ENCODE assay signal across 8 mouse cellular contexts in the genomic region with DNA sequence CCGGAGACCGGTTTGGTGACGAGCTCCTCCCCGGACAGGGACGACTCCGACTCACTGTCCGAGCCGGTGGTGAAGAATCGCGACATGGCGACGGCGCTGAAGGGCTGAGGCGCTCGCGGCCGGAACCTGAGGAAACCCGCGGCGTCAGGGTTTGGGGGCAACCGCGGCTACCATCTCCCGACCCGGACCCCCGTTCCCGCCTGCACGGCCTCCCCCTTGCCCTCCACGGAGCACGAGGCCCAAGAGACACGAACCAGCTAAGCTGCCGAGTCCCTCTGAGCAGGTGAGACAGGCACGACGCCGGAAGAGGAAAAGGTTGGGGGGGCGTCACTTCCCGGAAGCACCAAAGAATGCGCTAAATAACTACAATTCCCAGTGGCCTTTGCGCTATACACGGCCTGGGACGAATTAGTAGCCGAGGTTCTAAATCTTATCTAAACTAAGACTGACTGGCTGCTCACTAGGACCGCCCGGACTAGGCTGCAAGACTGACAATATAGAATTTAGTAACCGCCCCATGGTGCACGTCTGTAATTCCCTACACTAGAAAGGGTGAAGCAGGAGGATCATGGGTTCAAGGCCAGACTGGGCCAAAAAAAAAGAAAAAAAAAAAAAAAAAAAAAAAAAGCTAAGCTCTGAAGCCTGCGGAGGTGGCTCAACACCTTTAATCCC. TPM values are rescaled to one million over a fixed set of nuclear protein-coding genes. Genes with fewer than 3 reads are reported as not detected.
DNase-seq lines count a peak whose midpoint lies in the region; ATAC-seq and TF ChIP-seq lines count a peak whose summit lies in the region.

Gene Eif3c (minus strand): TSS at position 318 of the 672 bp plus-strand sequence.

- peak; percentile 80 for TF ChIP-seq POLR2A in ES-Bruce4 (IDR thresholded peaks at IDR 0.05; ENCODE audit: insufficient read depth, low read length)
- peak; percentile 91; the same call in 1 of the 2 replicates for TF ChIP-seq POLR2A in testis, adult 2 months (IDR thresholded peaks at IDR 0.05; ENCODE audit: control insufficient read depth, low read depth, low read length)

- under 1% methylated on average over 45 of the region's 46 CpGs for WGBS in forebrain, embryonic 12.5 days
- WGBS in heart, postnatal 0 days, result under 1% methylated on average over 46 of the region's 46 CpGs
- WGBS in liver, embryonic 16.5 days (ENCODE audit: insufficient replicate concordance), result 1% methylated on average over 46 of the region's 46 CpGs
- under 1% methylated on average over 46 of the region's 46 CpGs for WGBS in neural tube, embryonic 13.5 days

- peak within 1 kb of the TSS; percentile 81 for H3K4me2 ChIP-seq in forebrain, embryonic 12.5 days
- peak within 1 kb of the TSS; percentile 72 for H3K4me2 ChIP-seq in heart, postnatal 0 days (ENCODE audit: low read depth, low read length)
- peak within 1 kb of the TSS; percentile 60 for H3K4me2 ChIP-seq in liver, embryonic 16.5 days (ENCODE audit: low read depth, low read length)
- peak within 1 kb of the TSS; percentile 87 for H3K4me2 ChIP-seq in neural tube, embryonic 13.5 days

- peak; percentile 95 for ATAC-seq in forebrain, embryonic 12.5 days (ENCODE audit: low FRiP score)
- peak; percentile 94 for ATAC-seq in heart, postnatal 0 days (ENCODE audit: insufficient read depth, low read depth)
- peak; percentile 97 for ATAC-seq in liver, embryonic 16.5 days (ENCODE audit: low read depth)
- peak; percentile 98 for ATAC-seq in neural tube, embryonic 13.5 days (ENCODE audit: low read depth)

- H3K9me3 ChIP-seq in ES-Bruce4 (replicated peaks; ENCODE audit: control insufficient read depth, insufficient read depth, low read length, poor library complexity, severe bottlenecking), result no peaks in the 10 kb centered on the region
- no peaks in the 10 kb centered on the region for H3K9me3 ChIP-seq in forebrain, embryonic 12.5 days
- no peaks in the 10 kb centered on the region for H3K9me3 ChIP-seq in heart, postnatal 0 days (replicated peaks; ENCODE audit: control insufficient read depth, low read length)
- H3K9me3 ChIP-seq in liver, embryonic 16.5 days (replicated peaks; ENCODE audit: control insufficient read depth, low read length), result no peaks in the 10 kb centered on the region
- no peaks in the 10 kb centered on the region for H3K9me3 ChIP-seq in neural tube, embryonic 13.5 days

- TF ChIP-seq CTCF in ES-Bruce4 (IDR thresholded peaks at IDR 0.05; ENCODE audit: low read depth, low read length), result no peak
- no peak for TF ChIP-seq CTCF in heart, postnatal 0 days (IDR thresholded peaks at IDR 0.05; ENCODE audit: low read depth)
- no peak for TF ChIP-seq CTCF in testis, adult 2 months (IDR thresholded peaks at IDR 0.05; ENCODE audit: control insufficient read depth, insufficient read depth, insufficient replicate concordance, low read depth, low read length)

- no peaks in the 10 kb centered on the region for H3K27me3 ChIP-seq in ES-Bruce4 (ENCODE audit: control insufficient read depth, insufficient read depth, low read length, poor library complexity, severe bottlenecking)
- H3K27me3 ChIP-seq in forebrain, embryonic 12.5 days, result no peaks in the 10 kb centered on the region
- H3K27me3 ChIP-seq in heart, postnatal 0 days (ENCODE audit: control insufficient read depth, insufficient read depth, low read length), result no peaks in the 10 kb centered on the region
- H3K27me3 ChIP-seq in liver, embryonic 16.5 days (ENCODE audit: control insufficient read depth, insufficient read depth, low read depth, low read length), result no peaks in the 10 kb centered on the region
- no peaks in the 10 kb centered on the region for H3K27me3 ChIP-seq in neural tube, embryonic 13.5 days
- no peaks in the 10 kb centered on the region for H3K27me3 ChIP-seq in testis, adult 2 months (ENCODE audit: control insufficient read depth, insufficient read depth, low read length)

- peak; percentile 90 for DNase-seq in c-Kit-positive CD71-positive TER-119-positive erythroid progenitor cells, embryonic 14.5 days (ENCODE audit: low spot score)
- DNase-seq in heart, postnatal 0 days (ENCODE audit: low spot score), result peak; percentile 93
- peak; percentile 83 to 89 for DNase-seq in kidney, postnatal 4 days

- no peak within 1 kb of the TSS for H3K27ac ChIP-seq in ES-Bruce4 (ENCODE audit: insufficient read depth, low read length)
- peak within 1 kb of the TSS; percentile 67 for H3K27ac ChIP-seq in forebrain, embryonic 12.5 days
- H3K27ac ChIP-seq in heart, postnatal 0 days (ENCODE audit: low read depth), result peak within 1 kb of the TSS; percentile 86
- peak within 1 kb of the TSS; percentile 82 for H3K27ac ChIP-seq in liver, embryonic 16.5 days (ENCODE audit: low read length)
- H3K27ac ChIP-seq in neural tube, embryonic 13.5 days (replicated peaks), result peak within 1 kb of the TSS; percentile 79
- H3K27ac ChIP-seq in testis, adult 2 months (ENCODE audit: control insufficient read depth, insufficient read depth, low read depth, low read length), result peak within 1 kb of the TSS; percentile 84

- H3K4me1 ChIP-seq in ES-Bruce4 (ENCODE audit: control insufficient read depth, insufficient read depth, low read length), result no peaks in the 10 kb centered on the region
- peaks cover 9% of the 10 kb centered on the region; the same call in 1 of the 2 replicates for H3K4me1 ChIP-seq in forebrain, embryonic 12.5 days
- H3K4me1 ChIP-seq in heart, postnatal 0 days (ENCODE audit: control insufficient read depth, insufficient read depth), result peaks cover 4% of the 10 kb centered on the region; the same call in 1 of the 2 replicates
- H3K4me1 ChIP-seq in liver, embryonic 16.5 days (ENCODE audit: control insufficient read depth, low read depth, low read length), result peaks cover 7% of the 10 kb centered on the region
- peaks cover 12% of the 10 kb centered on the region for H3K4me1 ChIP-seq in neural tube, embryonic 13.5 days (replicated peaks)
- peaks cover 2% of the 10 kb centered on the region for H3K4me1 ChIP-seq in testis, adult 2 months (ENCODE audit: control insufficient read depth, insufficient read depth, low read length)

- no peak for TF ChIP-seq EP300 in ES-Bruce4 (IDR thresholded peaks at IDR 0.05; ENCODE audit: insufficient read depth, low read depth, low read length)
- no peak; the same call in 1 of the 2 replicates for TF ChIP-seq EP300 in heart, postnatal 0 days (IDR thresholded peaks at IDR 0.05; ENCODE audit: low read depth)

- H3K4me3 ChIP-seq in ES-Bruce4 (ENCODE audit: low read depth, low read length), result peak within 1 kb of the TSS; percentile 96
- H3K4me3 ChIP-seq in forebrain, embryonic 12.5 days (replicated peaks), result peak within 1 kb of the TSS; percentile 97
- H3K4me3 ChIP-seq in heart, postnatal 0 days (ENCODE audit: low read depth, low read length), result peak within 1 kb of the TSS; percentile 95
- peak within 1 kb of the TSS; percentile 93 for H3K4me3 ChIP-seq in liver, embryonic 16.5 days (ENCODE audit: low read depth, low read length)
- peak within 1 kb of the TSS; percentile 98 for H3K4me3 ChIP-seq in neural tube, embryonic 13.5 days
- peak within 1 kb of the TSS; percentile 97 for H3K4me3 ChIP-seq in testis, adult 2 months (ENCODE audit: control insufficient read depth, low read depth, low read length)

- peak within 1 kb of the TSS; percentile 86 for H3K9ac ChIP-seq in ES-Bruce4 (ENCODE audit: low read depth, poor library complexity, severe bottlenecking)
- H3K9ac ChIP-seq in forebrain, embryonic 12.5 days, result peak within 1 kb of the TSS; percentile 90
- peak within 1 kb of the TSS; percentile 90 for H3K9ac ChIP-seq in heart, postnatal 0 days (replicated peaks; ENCODE audit: low read depth, low read length)
- peak within 1 kb of the TSS; percentile 88 for H3K9ac ChIP-seq in liver, embryonic 16.5 days (ENCODE audit: low read depth, low read length)
- peak within 1 kb of the TSS; percentile 91 for H3K9ac ChIP-seq in neural tube, embryonic 13.5 days

- H3K36me3 ChIP-seq in ES-Bruce4 (ENCODE audit: control insufficient read depth, insufficient read depth, low read length, poor library complexity, severe bottlenecking), result peaks cover 34% of the 10 kb centered on the region
- H3K36me3 ChIP-seq in forebrain, embryonic 12.5 days (replicated peaks), result peaks cover 35% of the 10 kb centered on the region
- peaks cover 34% of the 10 kb centered on the region for H3K36me3 ChIP-seq in heart, postnatal 0 days (replicated peaks; ENCODE audit: control insufficient read depth, insufficient read depth, low read length)
- H3K36me3 ChIP-seq in liver, embryonic 16.5 days (ENCODE audit: control insufficient read depth, insufficient read depth), result peaks cover 24% of the 10 kb centered on the region
- peaks cover 35% of the 10 kb centered on the region for H3K36me3 ChIP-seq in neural tube, embryonic 13.5 days
- peaks cover 3% of the 10 kb centered on the region; the same call in 1 of the 2 replicates for H3K36me3 ChIP-seq in testis, adult 2 months (ENCODE audit: control insufficient read depth, insufficient read depth, low read length)

RNA-seq across cellular contexts. Expression of gene Eif3c, which starts in this region (rescaled TPM):
- polyA plus RNA-seq in ES-Bruce4 (2011; ENCODE audit: insufficient read depth, insufficient read length, low read depth, missing spikeins), result 348 and 363 TPM in 2 replicates
- 213 and 225 TPM in 2 replicates for polyA plus RNA-seq in forebrain, embryonic 12.5 days (2016; fragmentation: Nextera tagmentation; extraction: Ambion mirVana)
- 88.8 and 103 TPM in 2 replicates for total RNA-seq in heart, postnatal 0 days (2014; rRNA removed; ENCODE audit: low replicate concordance)
- 108 and 114 TPM in 2 replicates for polyA plus RNA-seq in heart, postnatal 0 days (2015; fragmentation: Nextera tagmentation; extraction: Ambion mirVana)
- 87.8 and 93.1 TPM in 2 replicates for polyA plus RNA-seq in liver, embryonic 16.5 days (2015; fragmentation: Nextera tagmentation; extraction: Ambion mirVana)
- polyA plus RNA-seq in neural tube, embryonic 13.5 days (2015; fragmentation: Nextera tagmentation; extraction: Ambion mirVana), result 188 and 200 TPM in 2 replicates
- polyA plus RNA-seq in testis, adult 2 months (2012; rRNA removed), result 144 and 157 TPM in 2 replicates
